Mouse (Mus musculus) ES-E14 (cell line): Measurements from ENCODE around the gene Hypk.

Source experiments
- MAFK ChIP-seq: IDR thresholded peaks from 2 replicates; pipeline ENCODE4 v1.6.1; 2014; ENCODE audit warnings: mild to moderate bottlenecking, low read depth, low read length, inconsistent platforms; ENCODE audit not compliant: insufficient read depth
- ZNF384 ChIP-seq: IDR thresholded peaks from 2 replicates; pipeline ENCODE4 v1.6.1; 2012; ENCODE audit warnings: low read depth, low read length, inconsistent platforms

- TF ChIP-seq MAFK (no peak), ZNF384 (no peak)
Observed at GRCm38 (mm10) chr2:121477491-121478266, 24.6 kb downstream of the Hypk start.
